In genomic region chr7:79113848-79114247, GRCm38 (mm10) we compare ENCODE assay signal across 26 mouse cellular contexts. TPM values are rescaled to one million over a fixed set of nuclear protein-coding genes. Genes with fewer than 3 reads are reported as not detected.
DNase-seq lines count a peak whose midpoint lies in the region; ATAC-seq lines count a peak whose summit lies in the region.
"Had no signal": no experiment of that assay in that cellular context is flagged by ENCODE, and none has a peak within 500 bp of the region (broad histone marks: within the 10 kb centered on the region; RNA-seq: fewer than 3 reads in every experiment).

No protein-coding gene starts in this region.

- peaks cover 3% of the 10 kb centered on the region; the same call in 1 of the 2 replicates for H3K27me3 ChIP-seq in hindbrain, embryonic 10.5 days (ENCODE audit: insufficient read depth, poor library complexity, severe bottlenecking)
- no peaks in the 10 kb centered on the region for H3K27me3 ChIP-seq in hindbrain, embryonic 16.5 days (replicated peaks; ENCODE audit: control insufficient read depth, insufficient read depth, low read length)
- no peaks in the 10 kb centered on the region for H3K27me3 ChIP-seq in midbrain, embryonic 14.5 days (ENCODE audit: control insufficient read depth, insufficient read depth, low read length)
- H3K27me3 ChIP-seq in midbrain, embryonic 10.5 days (ENCODE audit: low read depth, poor library complexity, severe bottlenecking) = no peaks in the 10 kb centered on the region
- no peaks in the 10 kb centered on the region for H3K27me3 ChIP-seq in embryonic facial prominence, embryonic 15.5 days
- H3K27me3 ChIP-seq in hindbrain, embryonic 14.5 days (ENCODE audit: control insufficient read depth, insufficient read depth, low read length) = no peaks in the 10 kb centered on the region
- H3K27me3 ChIP-seq: embryonic facial prominence, embryonic 12.5 days; limb, embryonic 12.5 days had no signal

- WGBS in hindbrain, embryonic 10.5 days = 50% methylated on average over 4 of the region's 4 CpGs
- 26% methylated on average over 4 of the region's 4 CpGs for WGBS in hindbrain, embryonic 16.5 days
- WGBS in midbrain, embryonic 14.5 days = 44% methylated on average over 4 of the region's 4 CpGs
- 67% methylated on average over 4 of the region's 4 CpGs for WGBS in midbrain, embryonic 10.5 days
- 34% methylated on average over 4 of the region's 4 CpGs for WGBS in embryonic facial prominence, embryonic 15.5 days
- 38% methylated on average over 4 of the region's 4 CpGs for WGBS in hindbrain, embryonic 14.5 days

- no peaks in the 10 kb centered on the region for H3K9me3 ChIP-seq in hindbrain, embryonic 10.5 days
- no peaks in the 10 kb centered on the region; the same call in 1 of the 2 replicates for H3K9me3 ChIP-seq in hindbrain, embryonic 16.5 days (ENCODE audit: control insufficient read depth, low read length)
- no peaks in the 10 kb centered on the region for H3K9me3 ChIP-seq in midbrain, embryonic 14.5 days (ENCODE audit: control insufficient read depth, low read length)
- H3K9me3 ChIP-seq in midbrain, embryonic 10.5 days (replicated peaks) = no peaks in the 10 kb centered on the region
- no peaks in the 10 kb centered on the region for H3K9me3 ChIP-seq in embryonic facial prominence, embryonic 15.5 days (replicated peaks)
- no peaks in the 10 kb centered on the region for H3K9me3 ChIP-seq in hindbrain, embryonic 14.5 days (ENCODE audit: control insufficient read depth, low read length)
- H3K9me3 ChIP-seq: embryonic facial prominence, embryonic 12.5 days; G1E; heart, embryonic 15.5 days; limb, embryonic 12.5 days had no signal

- H3K4me1 ChIP-seq in hindbrain, embryonic 10.5 days (replicated peaks) = peaks cover 14% of the 10 kb centered on the region
- H3K4me1 ChIP-seq in hindbrain, embryonic 16.5 days (ENCODE audit: control insufficient read depth, insufficient read depth, low read depth, low read length) = peaks cover 3% of the 10 kb centered on the region; the same call in 1 of the 2 replicates
- H3K4me1 ChIP-seq in midbrain, embryonic 14.5 days (ENCODE audit: control insufficient read depth, insufficient read depth, low read length) = 0 out of 2 replicates have a peak, but pooled peaks cover 8% of the 10 kb centered on the region
- peaks cover 9% of the 10 kb centered on the region for H3K4me1 ChIP-seq in midbrain, embryonic 10.5 days
- H3K4me1 ChIP-seq in embryonic facial prominence, embryonic 15.5 days = 0 out of 2 replicates have a peak, but pooled peaks cover 6% of the 10 kb centered on the region
- H3K4me1 ChIP-seq in hindbrain, embryonic 14.5 days (replicated peaks; ENCODE audit: control insufficient read depth, insufficient read depth, low read length) = no peaks in the 10 kb centered on the region; the same call in 1 of the 2 replicates
- H3K4me1 ChIP-seq: heart, embryonic 15.5 days; limb, embryonic 12.5 days had no signal

- no peak overlapping the region for H3K9ac ChIP-seq in hindbrain, embryonic 16.5 days (ENCODE audit: low read depth, low read length)
- no peak overlapping the region for H3K9ac ChIP-seq in midbrain, embryonic 14.5 days (replicated peaks; ENCODE audit: low read length)
- H3K9ac ChIP-seq in embryonic facial prominence, embryonic 15.5 days = no peak overlapping the region
- H3K9ac ChIP-seq in hindbrain, embryonic 14.5 days = no peak overlapping the region
- H3K9ac ChIP-seq: embryonic facial prominence, embryonic 12.5 days; heart, embryonic 15.5 days; limb, embryonic 12.5 days; liver, postnatal 0 days had no signal

- intact Hi-C loops in heart, postnatal 14 days (cut with DNase I) = no loop called here

- ATAC-seq in hindbrain, embryonic 16.5 days = no peak
- ATAC-seq in midbrain, embryonic 14.5 days (ENCODE audit: low FRiP score, low TSS enrichment) = peak; percentile 24; the same call in 1 of the 2 replicates
- ATAC-seq in embryonic facial prominence, embryonic 15.5 days (ENCODE audit: insufficient number of reproducible peaks, low FRiP score, low TSS enrichment, low read depth) = peak; percentile 65
- ATAC-seq in hindbrain, embryonic 14.5 days (ENCODE audit: low FRiP score) = 0 out of 2 replicates have a peak, but pooled peaks have one; percentile 34
- ATAC-seq: liver, postnatal 0 days; Patski had no signal

- no peaks in the 10 kb centered on the region for H3K36me3 ChIP-seq in hindbrain, embryonic 10.5 days
- H3K36me3 ChIP-seq in hindbrain, embryonic 16.5 days (ENCODE audit: control insufficient read depth, insufficient read depth, low read length) = no peaks in the 10 kb centered on the region
- H3K36me3 ChIP-seq in midbrain, embryonic 14.5 days (ENCODE audit: control insufficient read depth, insufficient read depth, low read length) = no peaks in the 10 kb centered on the region
- H3K36me3 ChIP-seq in midbrain, embryonic 10.5 days = no peaks in the 10 kb centered on the region
- no peaks in the 10 kb centered on the region for H3K36me3 ChIP-seq in embryonic facial prominence, embryonic 15.5 days
- no peaks in the 10 kb centered on the region for H3K36me3 ChIP-seq in hindbrain, embryonic 14.5 days (replicated peaks; ENCODE audit: control insufficient read depth, insufficient read depth)
- H3K36me3 ChIP-seq: embryonic facial prominence, embryonic 12.5 days; G1E; heart, embryonic 15.5 days; limb, embryonic 12.5 days had no signal

- DNase-seq in hindbrain, embryonic 10.5 days (ENCODE audit: low spot score) = no peak
- peak; percentile 13 for DNase-seq in midbrain, embryonic 14.5 days
- no peak for DNase-seq in midbrain, embryonic 10.5 days (ENCODE audit: low spot score)
- no peak for DNase-seq in hindbrain, embryonic 14.5 days (ENCODE audit: low spot score)
- no peak for DNase-seq in heart, postnatal 14 days
- DNase-seq: adrenal gland, postnatal 36 days; cerebellum, adult 11 months; cerebellum, postnatal 14 days; gastrocnemius, postnatal 36 days; heart, postnatal 4 days; kidney, adult 8-10 months; kidney, postnatal 4 days; liver, postnatal 0 days; lung, postnatal 14 days; thymus, postnatal 25 days had no signal

- no peak overlapping the region for H3K4me2 ChIP-seq in hindbrain, embryonic 16.5 days (ENCODE audit: low read length)
- H3K4me2 ChIP-seq in midbrain, embryonic 14.5 days (ENCODE audit: low read length) = no peak overlapping the region
- no peak overlapping the region for H3K4me2 ChIP-seq in embryonic facial prominence, embryonic 15.5 days (replicated peaks)
- no peak overlapping the region for H3K4me2 ChIP-seq in hindbrain, embryonic 14.5 days (replicated peaks)
- H3K4me2 ChIP-seq: embryonic facial prominence, embryonic 12.5 days; heart, embryonic 15.5 days; limb, embryonic 12.5 days; liver, embryonic 11.5 days had no signal

- H3K4me3 ChIP-seq in hindbrain, embryonic 10.5 days = no peak overlapping the region
- no peak overlapping the region for H3K4me3 ChIP-seq in hindbrain, embryonic 16.5 days (ENCODE audit: low read length)
- no peak overlapping the region for H3K4me3 ChIP-seq in midbrain, embryonic 14.5 days (replicated peaks; ENCODE audit: low read depth, low read length)
- no peak overlapping the region for H3K4me3 ChIP-seq in midbrain, embryonic 10.5 days
- H3K4me3 ChIP-seq in embryonic facial prominence, embryonic 15.5 days (replicated peaks) = no peak overlapping the region
- H3K4me3 ChIP-seq in hindbrain, embryonic 14.5 days (replicated peaks; ENCODE audit: low read length) = no peak overlapping the region
- H3K4me3 ChIP-seq: embryonic facial prominence, embryonic 12.5 days; heart, embryonic 15.5 days; limb, embryonic 12.5 days had no signal

- H3K27ac ChIP-seq in hindbrain, embryonic 10.5 days = peak overlapping the region; percentile 9; the same call in 1 of the 2 replicates
- H3K27ac ChIP-seq in hindbrain, embryonic 16.5 days (ENCODE audit: low read depth, low read length) = no peak overlapping the region
- no peak overlapping the region for H3K27ac ChIP-seq in midbrain, embryonic 14.5 days (replicated peaks; ENCODE audit: low read depth, low read length)
- H3K27ac ChIP-seq in midbrain, embryonic 10.5 days (replicated peaks) = no peak overlapping the region
- H3K27ac ChIP-seq in embryonic facial prominence, embryonic 15.5 days (replicated peaks) = no peak overlapping the region
- H3K27ac ChIP-seq in hindbrain, embryonic 14.5 days = no peak overlapping the region
- H3K27ac ChIP-seq: embryonic facial prominence, embryonic 12.5 days; heart, embryonic 15.5 days; limb, embryonic 12.5 days had no signal

RNA-seq across cellular contexts. Expression of gene Hapln3, which starts 17.0 kb away (rescaled TPM):
- polyA plus RNA-seq in hindbrain, embryonic 10.5 days (2016; fragmentation: Nextera tagmentation; extraction: Ambion mirVana) = 2.3 and 2.9 TPM in 2 replicates
- polyA plus RNA-seq in hindbrain, embryonic 16.5 days (2015; fragmentation: Nextera tagmentation; extraction: Ambion mirVana) = 2.3 and 4.4 TPM in 2 replicates
- polyA plus RNA-seq in midbrain, embryonic 14.5 days (2014; fragmentation: Nextera tagmentation; extraction: Ambion mirVana) = 1.3 and 1.7 TPM in 2 replicates
- polyA plus RNA-seq in midbrain, embryonic 10.5 days (2016; fragmentation: Nextera tagmentation; extraction: Ambion mirVana) = 2.7 and 3.2 TPM in 2 replicates
- 4.1 and 4.5 TPM in 2 replicates for polyA plus RNA-seq in embryonic facial prominence, embryonic 15.5 days (2015; fragmentation: Nextera tagmentation; extraction: Ambion mirVana)
- polyA plus RNA-seq in hindbrain, embryonic 14.5 days (2014; fragmentation: Nextera tagmentation; extraction: Ambion mirVana) = 2.2 and 2.5 TPM in 2 replicates
- total RNA-seq in heart, postnatal 14 days (2021) = under 1 TPM; 0.34 to 0.45 TPM
- total RNA-seq: CH12.LX; megakaryocyte progenitor cell, adult 5-6 weeks; monocyte, adult 5-6 weeks had no signal
- polyA plus RNA-seq: G1E; liver, postnatal 0 days had no signal

RNA-seq across cellular contexts. Expression of gene Mfge8, which starts 35.0 kb away (rescaled TPM):
- polyA plus RNA-seq in hindbrain, embryonic 10.5 days (2016; fragmentation: Nextera tagmentation; extraction: Ambion mirVana) = 98.3 and 105 TPM in 2 replicates
- 281 and 351 TPM in 2 replicates for polyA plus RNA-seq in hindbrain, embryonic 16.5 days (2015; fragmentation: Nextera tagmentation; extraction: Ambion mirVana)
- polyA plus RNA-seq in midbrain, embryonic 14.5 days (2014; fragmentation: Nextera tagmentation; extraction: Ambion mirVana) = 93.5 and 112 TPM in 2 replicates
- 94.9 and 98.1 TPM in 2 replicates for polyA plus RNA-seq in midbrain, embryonic 10.5 days (2016; fragmentation: Nextera tagmentation; extraction: Ambion mirVana)
- 175 and 185 TPM in 2 replicates for polyA plus RNA-seq in embryonic facial prominence, embryonic 15.5 days (2015; fragmentation: Nextera tagmentation; extraction: Ambion mirVana)
- polyA plus RNA-seq in hindbrain, embryonic 14.5 days (2014; fragmentation: Nextera tagmentation; extraction: Ambion mirVana) = 183 and 205 TPM in 2 replicates
- total RNA-seq in heart, postnatal 14 days (2021) = 100 to 1,000 TPM; 145 to 153 TPM
